Mouse (Mus musculus) heart, postnatal 0 days (tissue): Measurements from ENCODE around the gene Zdhhc8.

ENCODE experiments used
- CTCF ChIP-seq: IDR thresholded peaks from 2 replicates; pipeline ENCODE4 v1.5.1; 2016; ENCODE audit warnings: antibody characterized with exemption, control low read depth, low read depth
- EP300 ChIP-seq: IDR thresholded peaks from 2 replicates; pipeline ENCODE4 v1.6.1; 2016; ENCODE audit warnings: antibody characterized with exemption, low read depth

- TF ChIP-seq CTCF (no peak), EP300 (no peak)
These were observed 21.2 kb downstream of the Zdhhc8 start for GRCm38 (mm10) chr16:18213689-18214088.
